Mouse (Mus musculus) urinary bladder, adult 18-20 months (tissue): ENCODE measurements at regions not wholly inside any gene's neighbourhood (a gene's known extent, or its start where the extent isn't known, plus 50 kb on each side); places are given as distances from the start of the nearest gene placed in this dataset.
A peak's percentile ranks its signal among the peaks of the same experiment; 100 is the strongest.

Experiments used
- DNase-seq, 2 experiments: peaks; one replicate each; pipeline ENCODE4 v3.0.0; 2022; ENCODE audit warnings: low spot score in 2 of 2, mixed read lengths in 2 of 2

GRCm38 (mm10) chr19:15487576-15487975 is 459.6 kb downstream of the Psat1 start:
- no peak for DNase-seq

GRCm38 (mm10) chr19:15481605-15482004 is 465.5 kb downstream of the Psat1 start:
- DNase-seq, result no peak

- no peak for DNase-seq
These were observed 477.6 kb downstream of the Psat1 start for GRCm38 (mm10) chr19:15469541-15469940.

- DNase-seq, result no peak
These were observed 480.4 kb downstream of the Psat1 start for GRCm38 (mm10) chr19:15466713-15467112.

GRCm38 (mm10) chr19:15465063-15465760 is 481.9 kb downstream of the Psat1 start:
- DNase-seq, result no peak

GRCm38 (mm10) chr19:15457793-15458192 is 489.3 kb downstream of the Psat1 start:
- DNase-seq, result no peak

GRCm38 (mm10) chr19:15456943-15457735 is 490.0 kb downstream of the Psat1 start:
- peak; percentile 21 to 25 for DNase-seq

GRCm38 (mm10) chr19:15448989-15449388 is 498.1 kb downstream of the Psat1 start:
- no peak for DNase-seq

GRCm38 (mm10) chr19:15431798-15432197 is 515.3 kb downstream of the Psat1 start:
- no peak for DNase-seq

GRCm38 (mm10) chr19:15421311-15421710 is 525.8 kb downstream of the Psat1 start:
- DNase-seq, result no peak

- DNase-seq, result no peak
These were observed 548.5 kb downstream of the Psat1 start for GRCm38 (mm10) chr19:15398624-15399023.

- no peak for DNase-seq
These were observed 575.5 kb downstream of the Psat1 start for GRCm38 (mm10) chr19:15371682-15372081.

GRCm38 (mm10) chr19:15366951-15367350 is 580.2 kb downstream of the Psat1 start:
- no peak for DNase-seq

GRCm38 (mm10) chr19:15357181-15357580 is 590.0 kb downstream of the Psat1 start:
- no peak for DNase-seq

GRCm38 (mm10) chr19:15348356-15348755 is 598.8 kb downstream of the Psat1 start:
- no peak for DNase-seq

- DNase-seq, result no peak
These were observed 604.9 kb downstream of the Psat1 start for GRCm38 (mm10) chr19:15342229-15342628.

- no peak for DNase-seq
These were observed 606.7 kb downstream of the Psat1 start for GRCm38 (mm10) chr19:15340305-15340983.

GRCm38 (mm10) chr19:15339979-15340304 is 607.2 kb downstream of the Psat1 start:
- DNase-seq, result no peak

- no peak for DNase-seq
These were observed 617.0 kb downstream of the Psat1 start for GRCm38 (mm10) chr19:15330155-15330554.

- DNase-seq, result no peak
These were observed 647.7 kb downstream of the Psat1 start for GRCm38 (mm10) chr19:15299474-15299873.

- DNase-seq, result no peak
These were observed 662.1 kb downstream of the Psat1 start for GRCm38 (mm10) chr19:15285016-15285415.

GRCm38 (mm10) chr19:15242781-15243180 is 644.9 kb upstream of the Tle4 start:
- no peak for DNase-seq
